Mouse (Mus musculus) cortical plate, adult 2 months (tissue): ENCODE data around the gene Prkag1.

Source experiments
- CTCF ChIP-seq: fragments of 200-500 bp; IDR thresholded peaks from 2 replicates; pipeline ENCODE4 v1.5.1; 2011; ENCODE audit warnings: mild to moderate bottlenecking, control low read depth, low read length; ENCODE audit not compliant: insufficient read depth; ENCODE audit errors: extremely low read depth
- POLR2A ChIP-seq: fragments of 200-500 bp; IDR thresholded peaks from 2 replicates; pipeline ENCODE4 v1.6.1; 2011; ENCODE audit warnings: mild to moderate bottlenecking, low read length, control low read depth; ENCODE audit not compliant: insufficient read depth; ENCODE audit errors: extremely low read depth

GRCm38 (mm10) chr15:98866501-98866900 is 35.2 kb upstream of the Prkag1 start:
- no peak for TF ChIP-seq CTCF
- no peak for TF ChIP-seq POLR2A
